Mouse (Mus musculus): Measurements from ENCODE around the gene Mrpl20.

The Mrpl20 gene

GRCm38 (mm10) chr4:155831205-155831766 is 28.6 kb downstream of the Mrpl20 start, which contains the start of gene Aurkaip1:
Aurkaip1 (plus strand) TSS chr4:155831272.
- in situ Hi-C loops (cut with MboI, MseI) = no loop called here

- in situ Hi-C loops (cut with MboI, MseI) = no loop called here
Measured at GRCm38 (mm10) chr4:155831831-155832230, 29.2 kb downstream of the Mrpl20 start.

GRCm38 (mm10) chr4:155832321-155832720 is 29.6 kb downstream of the Mrpl20 start:
- in situ Hi-C loops (cut with MboI, MseI) = no loop called here

- in situ Hi-C loops (cut with MboI, MseI) = no loop called here
Measured at GRCm38 (mm10) chr4:155833234-155833633, 30.6 kb downstream of the Mrpl20 start.

GRCm38 (mm10) chr4:155833836-155834235 is 31.2 kb downstream of the Mrpl20 start:
- in situ Hi-C loops (cut with MboI, MseI) = no loop called here

- in situ Hi-C loops (cut with MboI, MseI) = no loop called here
Measured at GRCm38 (mm10) chr4:155837404-155838010, 34.8 kb downstream of the Mrpl20 start.

- in situ Hi-C loops (cut with MboI, MseI) = no loop called here
Measured at GRCm38 (mm10) chr4:155838187-155839153, 35.8 kb downstream of the Mrpl20 start.

GRCm38 (mm10) chr4:155839483-155839910 is 36.8 kb downstream of the Mrpl20 start, which contains the start of gene Mxra8:
Mxra8 (plus strand) TSS chr4:155839680.
- in situ Hi-C loops (cut with MboI, MseI) = no loop called here

GRCm38 (mm10) chr4:155840076-155841002 is 37.7 kb downstream of the Mrpl20 start:
- in situ Hi-C loops (cut with MboI, MseI) = no loop called here

- in situ Hi-C loops (cut with MboI, MseI) = no loop called here
Measured at GRCm38 (mm10) chr4:155841003-155841454, 38.4 kb downstream of the Mrpl20 start.

GRCm38 (mm10) chr4:155841651-155842270 is 39.1 kb downstream of the Mrpl20 start:
- in situ Hi-C loops (cut with MboI, MseI) = no loop called here

- in situ Hi-C loops (cut with MboI, MseI) = no loop called here
Measured at GRCm38 (mm10) chr4:155843231-155843630, 40.6 kb downstream of the Mrpl20 start.

GRCm38 (mm10) chr4:155846871-155847578 is 44.3 kb downstream of the Mrpl20 start, which contains the start of gene Dvl1:
Dvl1 (plus strand) TSS chr4:155847402.
- in situ Hi-C loops (cut with MboI, MseI) = no loop called here

GRCm38 (mm10) chr4:155847591-155848352 is 45.1 kb downstream of the Mrpl20 start:
- in situ Hi-C loops (cut with MboI, MseI) = no loop called here

- in situ Hi-C loops (cut with MboI, MseI) = no loop called here
Measured at GRCm38 (mm10) chr4:155848434-155849095, 45.9 kb downstream of the Mrpl20 start.

GRCm38 (mm10) chr4:155849391-155849790 is 46.7 kb downstream of the Mrpl20 start:
- in situ Hi-C loops (cut with MboI, MseI) = no loop called here

GRCm38 (mm10) chr4:155849792-155850451 is 47.2 kb downstream of the Mrpl20 start:
- in situ Hi-C loops (cut with MboI, MseI) = no loop called here

GRCm38 (mm10) chr4:155851368-155851767 is 48.7 kb downstream of the Mrpl20 start:
- in situ Hi-C loops (cut with MboI, MseI) = no loop called here
